Mouse (Mus musculus) liver, postnatal 0 days (tissue): Measurements from ENCODE around the gene Gse1. TPM values are rescaled to one million over a fixed set of nuclear protein-coding genes. Genes with fewer than 3 reads are reported as not detected.

Experiments used
- ATAC-seq: fragments of 200-750 bp; cut with Nextera tagmentation; 2 replicates; pipeline ENCODE4 v1.8.0; 2017; ENCODE audit warnings: mild to moderate bottlenecking, moderate library complexity
- DNase-seq: peaks from one replicate; pipeline ENCODE4 v3.0.0-alpha.2; 2016
- H3K27ac ChIP-seq: fragments of 300-500 bp; sonication (generic); 2 replicates; pipeline ENCODE4 v1.5.1; 2014; ENCODE audit warnings: antibody characterized with exemption, moderate library complexity, mild to moderate bottlenecking, low read depth
- H3K27me3 ChIP-seq: fragments of 300-500 bp; sonication (generic); 2 replicates; pipeline ENCODE4 v1.6.1; 2014; ENCODE audit warnings: low read length, control low read depth, mixed read lengths; ENCODE audit not compliant: insufficient read depth
- H3K36me3 ChIP-seq: fragments of 300-500 bp; sonication (generic); replicated peaks from 2 replicates; pipeline ENCODE4 v1.6.1; 2014; ENCODE audit warnings: mild to moderate bottlenecking, control low read depth, low read length, moderate library complexity, mixed read lengths; ENCODE audit not compliant: insufficient read depth
- H3K4me1 ChIP-seq: fragments of 300-500 bp; sonication (generic); 2 replicates; pipeline ENCODE4 v1.6.1; 2014; ENCODE audit warnings: antibody characterized with exemption, mild to moderate bottlenecking, control low read depth; ENCODE audit not compliant: insufficient read depth
- H3K4me2 ChIP-seq: fragments of 300-500 bp; sonication (generic); 2 replicates; pipeline ENCODE4 v1.6.1; 2014; ENCODE audit warnings: low read depth, mild to moderate bottlenecking, low read length, moderate library complexity, mixed read lengths
- H3K4me3 ChIP-seq: fragments of 300-500 bp; sonication (generic); 2 replicates; pipeline ENCODE4 v1.5.1; 2014; ENCODE audit warnings: low read depth, low read length
- H3K9ac ChIP-seq: fragments of 300-500 bp; sonication (generic); replicated peaks from 2 replicates; pipeline ENCODE4 v1.6.1; 2014; ENCODE audit warnings: mild to moderate bottlenecking, moderate library complexity
- H3K9me3 ChIP-seq: fragments of 300-500 bp; sonication (generic); 2 replicates; pipeline ENCODE4 v1.6.1; 2016; ENCODE audit warnings: mild to moderate bottlenecking, control low read depth, low read length, mixed read lengths
- CTCF ChIP-seq: sonication (generic); IDR thresholded peaks from 2 replicates; pipeline ENCODE4 v1.5.1; 2016; ENCODE audit warnings: antibody characterized with exemption, low read depth
- EP300 ChIP-seq: IDR thresholded peaks from 2 replicates; pipeline ENCODE4 v1.6.1; 2016; ENCODE audit warnings: antibody characterized with exemption, low read depth, mild to moderate bottlenecking
- WGBS: fragments of 180-500 bp; shearing (Covaris S2); extraction: QIAGEN DNeasy Blood & Tissue Kit; methylation state at CpG from one replicate; pipeline ENCODE4 v1.1.7; 2014; ENCODE audit not compliant: insufficient replicate concordance; 5-methylcytosine and 5-hydroxymethylcytosine counted together
- polyA plus RNA-seq: library from polyadenylated mRNA; unstranded; fragments of >200 nt; fragmentation: Nextera tagmentation; extraction: Ambion mirVana; gene quantifications from 2 replicates; pipeline ENCODE4 v1.2.1, GENCODE M21; 2015

Gse1 gene
- polyA plus RNA-seq, 1 experiment from 2014 or later = 7.7 TPM

DNA sequence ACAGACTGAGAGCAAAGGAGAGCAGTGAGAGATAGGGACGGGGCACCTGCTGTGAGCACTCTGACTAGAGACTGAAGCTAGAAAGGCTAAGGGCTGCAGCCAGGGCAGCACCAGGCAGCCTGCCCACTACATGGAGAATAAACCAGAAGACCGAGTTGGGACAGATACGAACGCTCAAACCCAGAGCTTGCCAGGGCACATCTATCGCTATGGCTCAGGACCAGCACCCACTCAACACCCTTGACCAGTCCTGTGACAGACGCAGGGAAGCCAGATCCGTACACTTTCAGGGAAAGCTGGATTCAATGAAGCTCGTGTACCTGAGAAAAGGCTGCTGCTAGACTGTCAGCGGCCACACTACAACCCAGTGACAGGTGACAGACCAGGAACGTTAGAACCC, 357.3 kb downstream of the Gse1 start:
- peaks cover 20% of the 10 kb centered on the region for H3K36me3 ChIP-seq
- WGBS = 93% methylated on average over 10 of the region's 10 CpGs
- ATAC-seq = no peak

DNA sequence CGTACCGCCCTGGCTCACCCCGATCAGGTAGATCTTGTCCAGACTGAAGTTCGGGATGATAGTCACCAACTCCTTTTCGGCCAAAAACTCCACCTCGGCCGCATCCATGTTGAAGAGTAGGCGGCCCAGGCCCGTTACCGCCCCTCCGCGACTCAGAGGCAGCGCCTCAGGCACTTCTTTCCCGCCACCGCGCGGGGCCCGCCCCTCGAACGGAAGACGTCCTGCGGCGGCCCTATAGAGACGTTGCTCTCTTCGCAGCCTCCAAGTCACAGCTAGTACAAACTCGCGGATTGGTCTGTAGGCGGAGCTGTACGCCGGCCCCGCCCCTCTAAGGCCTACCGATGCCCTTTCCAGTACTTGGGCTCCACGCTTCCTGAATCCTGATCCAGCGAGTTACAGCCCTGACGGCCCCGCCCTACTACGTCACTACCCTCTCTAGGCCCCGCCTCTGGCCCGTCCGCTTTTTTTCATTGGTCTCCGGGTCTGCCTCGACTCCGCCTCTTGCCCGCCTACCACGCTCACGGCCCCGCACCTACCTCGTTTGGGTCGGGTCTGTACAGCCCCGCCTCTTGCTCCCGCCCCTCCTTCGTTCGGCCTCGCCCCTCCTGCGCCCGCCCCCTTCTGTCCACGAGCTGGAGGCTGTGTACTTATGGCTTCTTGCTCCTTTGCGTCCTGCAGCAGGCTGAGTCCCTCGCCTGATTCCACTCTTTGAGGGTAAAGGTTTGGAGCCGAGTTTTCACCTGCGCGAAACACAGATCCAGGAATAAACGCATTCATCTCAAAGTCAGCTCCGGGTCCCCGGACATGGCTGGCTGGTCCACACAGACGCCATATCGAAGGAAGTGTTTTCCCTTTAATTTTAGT, 360.9 kb downstream of the Gse1 start, which contains the start of gene Gins2:
Gene Gins2 (minus strand): TSS at position 397 of the 864 bp plus-strand sequence.
- Histone ChIP-seq H3K4me3 (peak within 1 kb of the TSS; percentile 73), H3K36me3 (peaks cover 7% of the 10 kb centered on the region), H3K9me3 (no peaks in the 10 kb centered on the region), H3K4me1 (peaks cover 12% of the 10 kb centered on the region), H3K27me3 (no peaks in the 10 kb centered on the region), H3K4me2 (peak within 1 kb of the TSS; percentile 95), H3K9ac (peak within 1 kb of the TSS; percentile 75), H3K27ac (peak within 1 kb of the TSS; percentile 44)
- WGBS = under 1% methylated on average over 67 of the region's 67 CpGs
- TF ChIP-seq CTCF (peak; percentile 32; the same call in 1 of the 2 replicates), EP300 (peak; percentile 59; the same call in 1 of the 2 replicates)
- DNase-seq = peak; percentile 99
- ATAC-seq = peak; percentile 98

More for the DNA sequence above, 357.3 kb downstream of the Gse1 start:
- Histone ChIP-seq H3K4me3 (no peak overlapping the region), H3K4me1 (peaks cover 12% of the 10 kb centered on the region), H3K27ac (no peak overlapping the region), H3K9ac (no peak overlapping the region), H3K4me2 (no peak overlapping the region), H3K27me3 (no peaks in the 10 kb centered on the region), H3K9me3 (no peaks in the 10 kb centered on the region)
- DNase-seq = no peak
- TF ChIP-seq EP300 (no peak), CTCF (no peak)

DNA sequence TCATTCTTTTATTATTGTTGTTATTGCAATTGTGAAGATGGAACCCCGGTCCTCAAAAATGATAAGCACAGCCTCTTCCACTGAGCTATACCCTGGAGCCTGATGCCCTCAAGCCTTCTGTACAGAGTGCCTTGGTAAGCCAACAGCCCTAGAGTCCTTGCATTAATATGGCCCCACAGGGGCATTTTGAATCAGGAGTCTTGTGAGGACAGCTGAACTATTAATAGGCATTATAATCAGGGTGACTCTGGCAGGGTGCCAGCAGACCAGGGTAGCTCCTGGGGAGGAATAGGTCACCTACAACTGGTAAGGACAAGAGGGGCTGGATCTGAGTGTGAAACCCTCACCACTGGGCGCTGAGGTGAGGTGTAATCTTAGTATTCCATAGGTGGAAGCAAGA, 361.7 kb downstream of the Gse1 start:
- H3K36me3 ChIP-seq = peaks cover 7% of the 10 kb centered on the region
- peak overlapping the region; percentile 95 for H3K4me2 ChIP-seq
- H3K27ac ChIP-seq = no peak overlapping the region
- H3K27me3 ChIP-seq = no peaks in the 10 kb centered on the region
- no peaks in the 10 kb centered on the region for H3K9me3 ChIP-seq
- TF ChIP-seq EP300 (no peak), CTCF (no peak)
- H3K4me3 ChIP-seq = peak overlapping the region; percentile 73
- peaks cover 12% of the 10 kb centered on the region for H3K4me1 ChIP-seq
- ATAC-seq = no peak
- peak overlapping the region; percentile 19; the same call in 1 of the 2 replicates for H3K9ac ChIP-seq
- 41% methylated on average over 2 of the region's 2 CpGs for WGBS
- no peak for DNase-seq

DNA sequence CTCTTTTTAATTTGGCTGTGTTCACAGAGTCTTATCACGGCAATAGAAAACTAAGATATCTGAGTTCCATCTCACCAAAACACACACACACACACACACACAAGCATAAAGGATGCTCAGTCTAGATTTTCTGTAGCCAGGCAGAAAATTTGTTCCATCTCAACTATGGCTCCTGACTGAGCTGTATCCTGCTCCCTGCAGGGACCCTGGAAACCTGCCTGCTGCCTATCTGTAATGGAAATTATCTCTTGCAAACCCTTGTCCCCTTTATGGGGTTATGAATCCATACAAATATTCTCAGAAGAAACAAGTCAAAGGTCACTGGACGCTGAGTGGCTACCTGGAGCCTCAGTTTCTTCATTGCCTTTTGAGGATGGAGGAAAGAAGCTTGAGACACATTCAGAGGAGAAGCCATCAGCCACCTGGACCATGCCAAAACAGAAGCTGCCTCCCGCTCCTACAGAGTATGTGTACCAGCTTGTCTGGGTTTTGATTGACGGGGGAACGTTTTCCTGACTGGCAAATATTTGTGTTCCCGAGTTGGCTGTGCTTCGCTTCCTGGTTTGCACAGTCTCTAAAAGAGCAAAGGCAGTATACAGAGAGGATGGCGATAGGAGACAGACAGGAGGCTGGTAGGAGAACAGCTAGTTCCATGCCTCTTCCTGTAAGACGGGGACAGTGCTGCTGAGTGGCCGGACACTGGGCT, 363.5 kb downstream of the Gse1 start:
- no peak overlapping the region for H3K4me3 ChIP-seq
- 44% methylated on average over 10 of the region's 10 CpGs for WGBS
- no peak overlapping the region for H3K27ac ChIP-seq
- H3K9ac ChIP-seq = no peak overlapping the region
- no peak for TF ChIP-seq EP300
- no peak for TF ChIP-seq CTCF
- H3K27me3 ChIP-seq = no peaks in the 10 kb centered on the region
- no peak for DNase-seq
- H3K9me3 ChIP-seq = no peaks in the 10 kb centered on the region
- no peak for ATAC-seq
- peak overlapping the region; percentile 1; the same call in 1 of the 2 replicates for H3K4me2 ChIP-seq
- H3K4me1 ChIP-seq = peaks cover 12% of the 10 kb centered on the region
- no peaks in the 10 kb centered on the region for H3K36me3 ChIP-seq

DNA sequence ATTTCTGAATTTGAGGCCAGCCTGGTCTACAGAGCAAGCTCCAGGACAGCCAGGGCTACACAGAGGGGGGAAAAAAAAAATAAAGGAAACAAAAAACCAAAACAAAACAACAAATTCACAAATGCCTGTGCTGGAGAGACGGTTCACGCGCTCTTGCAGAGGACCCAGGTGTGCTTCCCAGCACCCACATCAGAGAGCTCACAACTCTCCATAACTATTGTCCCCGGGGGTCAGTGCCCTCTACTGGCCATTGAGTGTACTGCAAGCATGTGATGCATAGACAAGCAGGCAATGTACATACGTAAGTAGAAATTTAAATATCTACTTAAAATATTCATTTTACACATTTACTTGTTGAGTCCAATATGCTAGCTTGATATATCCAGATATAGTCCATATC, 366.3 kb downstream of the Gse1 start:
- peaks cover 6% of the 10 kb centered on the region for H3K4me1 ChIP-seq
- H3K9ac ChIP-seq = no peak overlapping the region
- no peaks in the 10 kb centered on the region for H3K27me3 ChIP-seq
- no peaks in the 10 kb centered on the region for H3K9me3 ChIP-seq
- 90% methylated on average over 5 of the region's 5 CpGs for WGBS
- H3K4me3 ChIP-seq = no peak overlapping the region
- ATAC-seq = no peak
- H3K36me3 ChIP-seq = no peaks in the 10 kb centered on the region
- DNase-seq = no peak
- TF ChIP-seq CTCF (peak; percentile 68), EP300 (no peak)
- no peak overlapping the region for H3K4me2 ChIP-seq
- no peak overlapping the region for H3K27ac ChIP-seq

DNA sequence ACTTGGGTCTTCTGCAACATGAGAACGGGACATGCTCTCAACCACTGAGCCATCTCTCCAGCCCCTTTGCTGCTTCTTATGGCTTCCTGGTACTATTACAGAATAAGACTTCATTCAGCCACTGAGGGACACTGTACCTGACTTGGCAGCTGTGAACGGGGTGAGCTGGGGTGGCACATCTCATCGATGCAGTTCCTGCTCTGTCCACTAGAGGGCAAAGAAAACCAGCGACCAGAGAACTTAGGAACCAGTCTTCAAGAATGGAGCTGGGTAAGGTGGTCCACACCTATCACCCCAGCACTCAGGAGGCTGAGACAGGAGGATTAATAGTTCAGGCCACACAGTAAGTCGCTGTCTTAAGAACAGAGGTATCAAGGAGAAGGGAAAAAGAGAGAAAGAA, 367.7 kb downstream of the Gse1 start:
- H3K27me3 ChIP-seq = no peaks in the 10 kb centered on the region
- no peaks in the 10 kb centered on the region; the same call in 1 of the 2 replicates for H3K4me1 ChIP-seq
- DNase-seq (peak; percentile 79), ATAC-seq (peak; percentile 37; the same call in 1 of the 2 replicates)
- no peak overlapping the region for H3K4me2 ChIP-seq
- TF ChIP-seq CTCF (peak; percentile 93), EP300 (no peak)
- no peaks in the 10 kb centered on the region for H3K9me3 ChIP-seq
- 9% methylated on average over 5 of the region's 5 CpGs for WGBS
- no peak overlapping the region for H3K4me3 ChIP-seq
- no peak overlapping the region for H3K9ac ChIP-seq
- no peaks in the 10 kb centered on the region for H3K36me3 ChIP-seq
- H3K27ac ChIP-seq = no peak overlapping the region
